Mouse (Mus musculus) midbrain, postnatal 0 days (tissue): Measurements from ENCODE around the gene Rnf217. TPM values are rescaled to one million over a fixed set of nuclear protein-coding genes. Genes with fewer than 3 reads are reported as not detected.
A peak's percentile ranks its signal among the peaks of the same experiment; 100 is the strongest.

Experiments used
- ATAC-seq: fragments of 200-750 bp; cut with Nextera tagmentation; 2 replicates; pipeline ENCODE4 v1.8.0; 2017; ENCODE audit warnings: moderate number of reproducible peaks, mild to moderate bottlenecking, moderate TSS enrichment, moderate library complexity; ENCODE audit not compliant: low FRiP score
- DNase-seq: peaks from one replicate; pipeline ENCODE4 v3.0.0-alpha.2; 2015; ENCODE audit warnings: low spot score
- H3K27ac ChIP-seq: fragments of 300-500 bp; sonication (generic); 2 replicates; pipeline ENCODE4 v1.5.1; 2014; ENCODE audit warnings: low read depth, mild to moderate bottlenecking, low read length, mixed read lengths
- H3K27me3 ChIP-seq: fragments of 300-500 bp; sonication (generic); 2 replicates; pipeline ENCODE4 v1.6.1; 2014; ENCODE audit warnings: low read length, control low read depth, mixed read lengths; ENCODE audit not compliant: insufficient read depth
- H3K36me3 ChIP-seq: fragments of 300-500 bp; sonication (generic); 2 replicates; pipeline ENCODE4 v1.6.1; 2014; ENCODE audit warnings: low read length, control low read depth, mixed read lengths; ENCODE audit not compliant: insufficient read depth
- H3K4me1 ChIP-seq: fragments of 300-500 bp; sonication (generic); 2 replicates; pipeline ENCODE4 v1.6.1; 2014; ENCODE audit warnings: mild to moderate bottlenecking, control low read depth, antibody characterized with exemption, low read length, mixed read lengths; ENCODE audit not compliant: insufficient read depth
- H3K4me2 ChIP-seq: fragments of 300-500 bp; sonication (generic); 2 replicates; pipeline ENCODE4 v1.6.1; 2014; ENCODE audit warnings: low read depth, mild to moderate bottlenecking, low read length, mixed read lengths; ENCODE audit not compliant: poor library complexity, severe bottlenecking
- H3K4me3 ChIP-seq: fragments of 300-500 bp; sonication (generic); 2 replicates; pipeline ENCODE4 v1.5.1; 2014; ENCODE audit warnings: low read depth, mild to moderate bottlenecking, low read length, moderate library complexity
- H3K9ac ChIP-seq: fragments of 300-500 bp; sonication (generic); replicated peaks from 2 replicates; pipeline ENCODE4 v1.6.1; 2014; ENCODE audit warnings: mild to moderate bottlenecking, low read length, moderate library complexity, mixed read lengths; ENCODE audit not compliant: poor library complexity, severe bottlenecking
- H3K9me3 ChIP-seq: fragments of 300-500 bp; sonication (generic); 2 replicates; pipeline ENCODE4 v1.6.1; 2016; ENCODE audit warnings: low read length, control low read depth
- CTCF ChIP-seq: IDR thresholded peaks from 2 replicates; pipeline ENCODE4 v1.5.1; 2016; ENCODE audit warnings: antibody characterized with exemption, mild to moderate bottlenecking
- WGBS: fragments of 180-500 bp; shearing (Covaris S2); extraction: QIAGEN DNeasy Blood & Tissue Kit; methylation state at CpG from one replicate; pipeline ENCODE4 v1.1.7; 2014; 5-methylcytosine and 5-hydroxymethylcytosine counted together
- polyA plus RNA-seq: library from polyadenylated mRNA; unstranded; fragments of >200 nt; fragmentation: Nextera tagmentation; extraction: Ambion mirVana; gene quantifications from 2 replicates; pipeline ENCODE4 v1.2.1, GENCODE M21; 2015
- total RNA-seq: library from RNA; depleted of rRNA; stranded (reverse); fragments of >200 nt; gene quantifications from 2 replicates; pipeline ENCODE4 v1.2.3, GENCODE M21; 2014; rRNA removed

The Rnf217 gene
- total RNA-seq (11.5 and 14.7 TPM in 2 replicates), polyA plus RNA-seq (1.6 and 2.0 TPM in 2 replicates)

DNA sequence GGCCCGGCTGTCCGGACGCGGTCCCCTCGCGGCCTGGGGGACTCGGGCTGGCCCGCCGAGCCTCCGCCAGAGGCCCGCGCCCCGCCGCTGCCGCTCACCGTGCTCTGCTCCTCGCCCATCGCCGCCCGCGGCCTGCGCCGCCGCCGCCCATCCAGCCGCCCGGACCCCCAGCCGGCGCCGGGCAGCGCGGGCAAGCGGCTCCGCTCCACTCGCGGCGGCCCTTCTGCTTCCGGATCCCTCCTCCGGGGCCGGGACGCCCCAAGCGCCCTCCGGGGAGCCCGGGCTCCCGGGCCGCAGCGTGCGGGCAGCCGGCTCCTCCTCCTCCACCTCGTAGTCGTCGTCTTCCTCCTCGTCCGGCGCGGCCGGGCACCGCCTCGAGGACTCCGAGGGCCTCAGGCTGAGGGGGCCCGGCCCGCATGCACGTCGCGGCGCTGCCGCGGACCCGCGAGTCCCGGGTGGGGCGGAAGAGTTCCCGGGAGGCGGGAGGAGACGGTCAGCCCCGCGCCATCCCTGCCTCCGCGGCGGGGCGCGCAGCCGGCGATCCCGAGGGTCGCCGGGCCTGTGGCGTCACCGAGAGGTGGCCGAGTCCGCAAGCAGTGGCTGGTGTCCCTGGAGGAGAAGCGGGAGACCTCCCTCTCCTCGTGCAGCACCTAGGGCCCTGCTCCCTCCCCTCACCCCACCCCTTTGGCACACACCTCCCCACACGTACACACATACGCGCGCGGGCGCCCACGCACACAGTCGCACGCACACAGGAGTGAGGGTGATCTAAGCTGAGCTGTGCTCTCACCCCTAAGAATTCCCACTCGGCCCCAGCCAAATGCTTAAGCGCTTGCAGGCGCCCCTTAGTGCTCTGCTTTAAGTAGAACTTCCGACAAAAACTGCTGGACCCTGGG lies at the start of gene Rnf217:
Gene Rnf217, minus strand, starts transcription at position 119 of the 896 bp plus-strand sequence.
- peak; percentile 67 for DNase-seq
- H3K36me3 ChIP-seq = no peaks in the 10 kb centered on the region
- peak within 1 kb of the TSS; percentile 97 for H3K9ac ChIP-seq
- peak within 1 kb of the TSS; percentile 76 for H3K27ac ChIP-seq
- peak; percentile 89 for ATAC-seq
- under 1% methylated on average over 37 of the region's 106 CpGs for WGBS
- peak within 1 kb of the TSS; percentile 87 for H3K4me3 ChIP-seq
- H3K27me3 ChIP-seq = no peaks in the 10 kb centered on the region
- TF ChIP-seq CTCF = no peak
- peak within 1 kb of the TSS; percentile 93 for H3K4me2 ChIP-seq
- peaks cover 9% of the 10 kb centered on the region; the same call in 1 of the 2 replicates for H3K4me1 ChIP-seq
- no peaks in the 10 kb centered on the region for H3K9me3 ChIP-seq

DNA sequence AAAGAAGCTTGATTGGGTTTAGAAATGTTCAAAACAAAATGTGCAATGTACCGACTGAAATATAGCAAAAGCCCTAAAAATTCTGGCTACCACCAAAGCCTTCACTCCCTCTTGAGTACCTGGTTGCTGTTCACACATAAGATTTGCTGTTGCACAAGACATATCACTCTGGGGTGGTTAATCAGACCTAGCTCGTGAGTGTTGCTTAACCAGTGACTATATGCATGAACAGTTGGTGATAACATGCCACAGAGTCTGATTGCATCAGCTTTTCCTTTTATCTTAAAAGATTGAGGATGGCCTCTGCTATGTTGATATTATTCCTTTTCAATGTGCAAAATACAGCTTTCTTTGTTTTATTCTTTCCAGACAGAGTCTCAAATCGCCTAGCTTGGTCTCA lies 38.3 kb upstream of the Rnf217 start:
- no peak for ATAC-seq
- no peak for DNase-seq
- no peak overlapping the region for H3K9ac ChIP-seq
- H3K9me3 ChIP-seq = no peaks in the 10 kb centered on the region
- no peak overlapping the region for H3K4me3 ChIP-seq
- H3K36me3 ChIP-seq = no peaks in the 10 kb centered on the region
- no peak overlapping the region for H3K4me2 ChIP-seq
- H3K4me1 ChIP-seq = no peaks in the 10 kb centered on the region
- TF ChIP-seq CTCF = no peak
- H3K27ac ChIP-seq = no peak overlapping the region
- H3K27me3 ChIP-seq = no peaks in the 10 kb centered on the region
- 91% methylated on average over 3 of the region's 3 CpGs for WGBS

DNA sequence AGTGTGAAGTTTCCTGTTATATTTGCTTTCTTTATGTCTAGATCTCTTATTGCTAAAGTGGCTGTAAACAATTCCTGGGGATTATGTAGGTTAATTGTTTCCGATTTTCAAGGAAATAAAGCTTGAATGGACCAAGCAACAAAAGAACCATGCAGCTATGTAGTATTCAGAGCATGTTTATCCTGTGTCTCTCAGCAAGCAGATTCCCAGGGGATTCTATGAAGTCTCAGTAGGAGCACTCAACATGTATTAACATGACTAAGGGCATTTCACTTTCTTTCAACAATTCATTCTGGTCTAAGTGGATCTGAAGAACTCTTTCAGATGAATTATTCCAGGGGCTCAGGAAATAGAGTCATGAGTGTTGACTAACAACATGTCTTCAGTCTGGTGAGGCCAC lies 37.1 kb upstream of the Rnf217 start:
- Histone ChIP-seq H3K36me3 (no peaks in the 10 kb centered on the region), H3K4me1 (no peaks in the 10 kb centered on the region), H3K9me3 (no peaks in the 10 kb centered on the region), H3K4me2 (no peak overlapping the region), H3K4me3 (no peak overlapping the region), H3K27me3 (no peaks in the 10 kb centered on the region), H3K9ac (no peak overlapping the region), H3K27ac (no peak overlapping the region)
- 18% methylated on average over 1 of the region's 1 CpGs for WGBS
- no peak for DNase-seq
- TF ChIP-seq CTCF = no peak
- ATAC-seq = no peak

DNA sequence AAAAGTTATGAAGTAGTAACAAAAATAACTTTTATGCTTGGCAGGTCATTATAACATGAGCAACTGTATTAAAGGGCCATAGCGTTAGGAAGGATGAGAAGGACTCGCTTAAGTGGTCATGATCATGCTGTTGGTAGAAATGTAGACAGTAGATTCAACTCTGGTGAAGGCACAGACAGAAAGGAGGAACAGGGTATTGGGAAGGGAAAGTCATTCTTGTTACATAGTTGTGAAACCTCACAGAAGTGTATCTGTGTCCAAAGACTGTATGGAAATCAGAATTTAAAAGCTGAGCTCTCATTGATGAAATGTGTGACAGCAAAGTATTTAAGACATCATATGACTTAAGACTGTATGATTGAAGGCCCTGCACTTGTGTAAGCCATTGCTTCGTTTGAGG lies 26.1 kb upstream of the Rnf217 start:
- H3K36me3 ChIP-seq = no peaks in the 10 kb centered on the region
- no peak for ATAC-seq
- no peak for DNase-seq
- H3K9ac ChIP-seq = no peak overlapping the region
- H3K9me3 ChIP-seq = no peaks in the 10 kb centered on the region
- H3K4me1 ChIP-seq = no peaks in the 10 kb centered on the region
- no peak overlapping the region for H3K27ac ChIP-seq
- TF ChIP-seq CTCF = no peak
- WGBS = 94% methylated on average over 3 of the region's 3 CpGs
- no peak overlapping the region for H3K4me2 ChIP-seq
- no peaks in the 10 kb centered on the region for H3K27me3 ChIP-seq
- no peak overlapping the region for H3K4me3 ChIP-seq

DNA sequence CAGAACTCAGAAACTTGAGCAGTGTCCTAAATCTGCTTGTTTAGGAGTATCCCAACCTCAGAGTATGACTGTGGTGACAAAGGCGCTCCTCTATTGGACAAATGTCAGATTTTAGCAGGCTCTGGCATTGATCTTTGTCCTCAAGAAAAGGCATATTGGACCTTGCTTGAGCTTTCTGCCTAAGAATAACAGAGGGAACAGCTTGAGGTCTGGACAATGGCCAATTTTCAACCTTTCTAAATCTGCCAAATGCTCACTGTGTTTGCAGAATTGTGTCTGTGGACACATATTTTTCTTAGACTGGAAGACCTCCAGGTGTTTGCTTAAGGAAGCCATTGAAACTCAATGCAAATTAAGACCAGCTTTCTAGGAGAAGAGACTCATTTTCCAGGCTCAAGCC lies 23.0 kb upstream of the Rnf217 start:
- no peak for TF ChIP-seq CTCF
- no peak overlapping the region for H3K27ac ChIP-seq
- no peaks in the 10 kb centered on the region for H3K9me3 ChIP-seq
- no peaks in the 10 kb centered on the region for H3K4me1 ChIP-seq
- H3K27me3 ChIP-seq = no peaks in the 10 kb centered on the region
- no peak for ATAC-seq
- no peak overlapping the region for H3K4me3 ChIP-seq
- H3K4me2 ChIP-seq = no peak overlapping the region
- H3K9ac ChIP-seq = no peak overlapping the region
- H3K36me3 ChIP-seq = no peaks in the 10 kb centered on the region
- WGBS = 64% methylated on average over 1 of the region's 1 CpGs
- DNase-seq = peak; percentile 40

DNA sequence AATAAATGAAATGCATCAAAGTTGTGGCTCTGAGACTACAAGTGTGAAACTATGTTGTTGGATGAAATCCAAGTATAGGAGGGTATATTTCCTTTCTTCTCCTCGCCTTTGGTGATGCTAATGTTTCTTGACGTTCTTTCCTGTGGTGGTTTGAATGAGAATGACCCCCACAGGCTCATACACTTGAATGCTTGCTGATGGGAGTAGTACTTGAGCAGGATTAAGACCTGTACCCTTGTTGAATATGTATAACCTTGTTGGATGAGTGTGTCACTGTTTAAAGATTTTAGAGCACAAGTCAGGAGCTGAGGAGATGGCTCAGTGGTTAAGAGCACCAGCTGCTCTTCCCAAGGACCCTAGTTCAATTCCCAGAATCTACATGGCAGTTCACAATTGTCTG lies 6.4 kb upstream of the Rnf217 start:
- 40% methylated on average over 2 of the region's 2 CpGs for WGBS
- no peaks in the 10 kb centered on the region for H3K36me3 ChIP-seq
- no peaks in the 10 kb centered on the region for H3K4me1 ChIP-seq
- no peak for TF ChIP-seq CTCF
- no peak for DNase-seq
- H3K9ac ChIP-seq = no peak overlapping the region
- no peaks in the 10 kb centered on the region for H3K27me3 ChIP-seq
- ATAC-seq = no peak
- H3K4me3 ChIP-seq = no peak overlapping the region
- no peaks in the 10 kb centered on the region for H3K9me3 ChIP-seq
- H3K4me2 ChIP-seq = no peak overlapping the region
- no peak overlapping the region for H3K27ac ChIP-seq
